Mouse (Mus musculus) liver, postnatal 0 days (tissue): ENCODE data around the gene Foxp4.

ENCODE experiments used
- CTCF ChIP-seq: sonication (generic); IDR thresholded peaks from 2 replicates; pipeline ENCODE4 v1.5.1; 2016; ENCODE audit warnings: antibody characterized with exemption, low read depth
- EP300 ChIP-seq: IDR thresholded peaks from 2 replicates; pipeline ENCODE4 v1.6.1; 2016; ENCODE audit warnings: antibody characterized with exemption, low read depth, mild to moderate bottlenecking

DNA sequence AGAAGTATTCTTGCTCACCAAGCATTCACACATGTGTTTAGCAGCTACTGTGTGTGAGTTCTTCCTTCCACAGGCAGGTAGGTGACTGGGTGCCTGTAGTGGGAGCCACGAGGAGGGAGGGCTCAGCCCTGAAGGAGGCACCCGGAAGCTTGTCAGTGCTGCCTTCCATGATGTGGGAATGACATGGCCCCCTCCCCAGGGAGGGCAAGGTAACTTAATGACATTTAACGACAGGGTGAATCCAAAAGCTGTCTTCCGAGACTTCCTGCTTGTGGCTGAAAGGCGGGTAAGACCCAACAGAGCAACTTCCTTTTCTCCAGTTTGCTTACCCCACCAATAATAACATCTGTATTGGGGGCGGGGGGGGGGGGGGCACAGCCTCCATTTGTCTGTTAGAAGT lies 23.7 kb downstream of the Foxp4 start:
- TF ChIP-seq CTCF (no peak), EP300 (no peak)
